Mouse (Mus musculus) cerebellum, adult 9-11 months (tissue): ENCODE measurements around the gene Smox.

Experiments
- DNase-seq: peaks from one replicate; pipeline ENCODE4 v3.0.0; 2022

Smox gene

GRCm38 (mm10) chr2:131560205-131560919 is 69.1 kb downstream of the Smox start:
- no peak for DNase-seq

- DNase-seq, result no peak
These were observed 70.1 kb downstream of the Smox start for GRCm38 (mm10) chr2:131561344-131561870.

- no peak for DNase-seq
These were observed 70.7 kb downstream of the Smox start, which contains the start of gene Adra1d for GRCm38 (mm10) chr2:131561891-131562585. Adra1d (minus strand) TSS chr2:131562283.

GRCm38 (mm10) chr2:131562586-131563122 is 71.4 kb downstream of the Smox start:
- peak; percentile 30 for DNase-seq
